Mouse (Mus musculus): ENCODE measurements around the gene As3mt.

GRCm38 (mm10) chr19:46737106-46737505 is 29.8 kb downstream of the As3mt start:
- no peak for TF ChIP-seq POLR2A (IDR thresholded peaks at IDR 0.05; ENCODE audit: insufficient read depth, low read length)
- TF ChIP-seq CTCF (IDR thresholded peaks at IDR 0.05; ENCODE audit: low read depth, low read length): no peak
- TF ChIP-seq EP300 (IDR thresholded peaks at IDR 0.05; ENCODE audit: insufficient read depth, low read depth, low read length): no peak
